Mouse (Mus musculus) kidney, postnatal 0 days (tissue): ENCODE measurements around the gene Tex9. TPM values are rescaled to one million over a fixed set of nuclear protein-coding genes. Genes with fewer than 3 reads are reported as not detected.

Experiments
- ATAC-seq: fragments of 200-750 bp; cut with Nextera tagmentation; replicated peaks from 2 replicates; pipeline ENCODE4 v1.8.0; 2017; ENCODE audit warnings: low read depth, moderate number of reproducible peaks, moderate TSS enrichment, moderate library complexity; ENCODE audit not compliant: low FRiP score
- DNase-seq: peaks from one replicate; pipeline ENCODE4 v3.0.0-alpha.2; 2016; ENCODE audit warnings: low spot score
- H3K27ac ChIP-seq: fragments of 300-500 bp; sonication (generic); 2 replicates; pipeline ENCODE4 v1.5.1; 2014; ENCODE audit warnings: mild to moderate bottlenecking
- H3K27me3 ChIP-seq: fragments of 300-500 bp; sonication (generic); 2 replicates; pipeline ENCODE4 v1.6.1; 2014; ENCODE audit warnings: low read length, mixed read lengths; ENCODE audit not compliant: insufficient read depth
- H3K36me3 ChIP-seq: fragments of 300-500 bp; sonication (generic); 2 replicates; pipeline ENCODE4 v1.6.1; 2014; ENCODE audit warnings: low read length, mixed read lengths; ENCODE audit not compliant: insufficient read depth
- H3K4me1 ChIP-seq: fragments of 300-500 bp; sonication (generic); replicated peaks from 2 replicates; pipeline ENCODE4 v1.6.1; 2014; ENCODE audit warnings: antibody characterized with exemption, low read length, mixed read lengths; ENCODE audit not compliant: insufficient read depth
- H3K4me2 ChIP-seq: fragments of 300-500 bp; sonication (generic); 2 replicates; pipeline ENCODE4 v1.6.1; 2014; ENCODE audit warnings: mild to moderate bottlenecking, low read length, moderate library complexity, mixed read lengths
- H3K4me3 ChIP-seq: fragments of 300-500 bp; sonication (generic); replicated peaks from 2 replicates; pipeline ENCODE4 v1.5.1; 2014; ENCODE audit warnings: low read depth, low read length
- H3K9ac ChIP-seq: fragments of 300-500 bp; sonication (generic); 2 replicates; pipeline ENCODE4 v1.6.1; 2014; ENCODE audit warnings: low read depth, low read length
- H3K9me3 ChIP-seq: fragments of 300-500 bp; sonication (generic); replicated peaks from 2 replicates; pipeline ENCODE4 v1.6.1; 2016; ENCODE audit warnings: low read length, inconsistent platforms, mixed read lengths
- CTCF ChIP-seq: IDR thresholded peaks from 2 replicates; pipeline ENCODE4 v1.5.1; 2016; ENCODE audit warnings: antibody characterized with exemption, low read depth, mild to moderate bottlenecking, moderate library complexity
- WGBS: fragments of 180-500 bp; shearing (Covaris S2); extraction: QIAGEN DNeasy Blood & Tissue Kit; methylation state at CpG from one replicate; pipeline ENCODE4 v1.1.7; 2014; 5-methylcytosine and 5-hydroxymethylcytosine counted together
- polyA plus RNA-seq: library from polyadenylated mRNA; unstranded; fragments of >200 nt; fragmentation: Nextera tagmentation; extraction: Ambion mirVana; gene quantifications from 2 replicates; pipeline ENCODE4 v1.2.1, GENCODE M21; 2015

The Tex9 gene
- polyA plus RNA-seq, 1 experiment from 2014 or later: 25.9 TPM

- Histone ChIP-seq H3K27ac (no peak overlapping the region), H3K9me3 (no peaks in the 10 kb centered on the region), H3K4me3 (peak overlapping the region; percentile 67), H3K4me1 (peaks cover 7% of the 10 kb centered on the region), H3K27me3 (no peaks in the 10 kb centered on the region), H3K4me2 (peak overlapping the region; percentile 88), H3K36me3 (no peaks in the 10 kb centered on the region), H3K9ac (peak overlapping the region; percentile 64)
- ATAC-seq (no peak), DNase-seq (no peak)
- TF ChIP-seq CTCF: no peak
- 2% methylated on average over 9 of the region's 9 CpGs for WGBS
These were observed 53.3 kb downstream of the Tex9 start for GRCm38 (mm10) chr9:72438749-72439148.

- Histone ChIP-seq H3K9me3 (no peaks in the 10 kb centered on the region), H3K4me2 (peak within 1 kb of the TSS; percentile 88), H3K27ac (no peak within 1 kb of the TSS), H3K36me3 (no peaks in the 10 kb centered on the region), H3K9ac (peak within 1 kb of the TSS; percentile 64), H3K4me3 (peak within 1 kb of the TSS; percentile 67), H3K4me1 (peaks cover 7% of the 10 kb centered on the region), H3K27me3 (no peaks in the 10 kb centered on the region)
- TF ChIP-seq CTCF: peak; percentile 22; the same call in 1 of the 2 replicates
- WGBS: 3% methylated on average over 43 of the region's 43 CpGs
- peak; percentile 97 for ATAC-seq
- DNase-seq: peak; percentile 97
These were observed 54.0 kb downstream of the Tex9 start, which contains the start of gene Mns1 for GRCm38 (mm10) chr9:72437822-72438701. Gene Mns1, plus strand, starts transcription at chr9:72438011.

GRCm38 (mm10) chr9:72434876-72435275 is 57.1 kb downstream of the Tex9 start:
- H3K4me2 ChIP-seq: no peak overlapping the region
- 73% methylated on average over 9 of the region's 9 CpGs for WGBS
- H3K27me3 ChIP-seq: no peaks in the 10 kb centered on the region
- no peak overlapping the region for H3K9ac ChIP-seq
- no peak overlapping the region for H3K4me3 ChIP-seq
- peaks cover 7% of the 10 kb centered on the region for H3K4me1 ChIP-seq
- TF ChIP-seq CTCF: no peak
- no peak overlapping the region for H3K27ac ChIP-seq
- H3K9me3 ChIP-seq: no peaks in the 10 kb centered on the region
- DNase-seq (no peak), ATAC-seq (no peak)
- H3K36me3 ChIP-seq: no peaks in the 10 kb centered on the region

- H3K27me3 ChIP-seq: no peaks in the 10 kb centered on the region
- H3K27ac ChIP-seq: no peak overlapping the region
- no peak overlapping the region for H3K4me2 ChIP-seq
- H3K9ac ChIP-seq: no peak overlapping the region
- TF ChIP-seq CTCF: no peak
- DNase-seq (no peak), ATAC-seq (no peak)
- no peak overlapping the region for H3K4me3 ChIP-seq
- H3K4me1 ChIP-seq: no peaks in the 10 kb centered on the region
- H3K36me3 ChIP-seq: no peaks in the 10 kb centered on the region
- WGBS: 52% methylated on average over 4 of the region's 4 CpGs
- H3K9me3 ChIP-seq: no peaks in the 10 kb centered on the region
These were observed 64.2 kb downstream of the Tex9 start for GRCm38 (mm10) chr9:72427861-72428260.

- ATAC-seq: no peak
- 81% methylated on average over 11 of the region's 11 CpGs for WGBS
These were observed 66.6 kb downstream of the Tex9 start for GRCm38 (mm10) chr9:72425300-72425850.

GRCm38 (mm10) chr9:72422753-72423152 is 69.3 kb downstream of the Tex9 start:
- 95% methylated on average over 2 of the region's 2 CpGs for WGBS
- Histone ChIP-seq H3K4me2 (no peak overlapping the region), H3K4me3 (no peak overlapping the region), H3K9me3 (no peaks in the 10 kb centered on the region), H3K27me3 (no peaks in the 10 kb centered on the region), H3K36me3 (no peaks in the 10 kb centered on the region), H3K27ac (no peak overlapping the region), H3K9ac (no peak overlapping the region), H3K4me1 (0 out of 2 replicates have a peak, but pooled peaks cover 7% of the 10 kb centered on the region)
- no peak for DNase-seq
- no peak for ATAC-seq
- peak; percentile 20; the same call in 1 of the 2 replicates for TF ChIP-seq CTCF

More at GRCm38 (mm10) chr9:72425300-72425850, 66.6 kb downstream of the Tex9 start:
- Histone ChIP-seq H3K4me1 (0 out of 2 replicates have a peak, but pooled peaks cover 7% of the 10 kb centered on the region), H3K4me2 (no peak overlapping the region), H3K27me3 (no peaks in the 10 kb centered on the region), H3K4me3 (no peak overlapping the region), H3K9me3 (no peaks in the 10 kb centered on the region), H3K27ac (no peak overlapping the region), H3K36me3 (no peaks in the 10 kb centered on the region), H3K9ac (no peak overlapping the region)
- DNase-seq: no peak
- no peak for TF ChIP-seq CTCF
